Mouse (Mus musculus) adrenal gland, adult 8-10 months (tissue): ENCODE results near the gene Endov. TPM values are rescaled to one million over a fixed set of nuclear protein-coding genes. Genes with fewer than 3 reads are reported as not detected.

Experiments
- DNase-seq: peaks from one replicate; pipeline ENCODE4 v3.0.0; 2022
- total RNA-seq, 4 experiments: library from RNA; stranded (reverse); gene quantifications; 2 replicates each; pipeline ENCODE4 v1.2.4; 2022

Endov gene
- 10 to 100 TPM; 23.8 to 31.3 (median 29.2) TPM for total RNA-seq

DNA sequence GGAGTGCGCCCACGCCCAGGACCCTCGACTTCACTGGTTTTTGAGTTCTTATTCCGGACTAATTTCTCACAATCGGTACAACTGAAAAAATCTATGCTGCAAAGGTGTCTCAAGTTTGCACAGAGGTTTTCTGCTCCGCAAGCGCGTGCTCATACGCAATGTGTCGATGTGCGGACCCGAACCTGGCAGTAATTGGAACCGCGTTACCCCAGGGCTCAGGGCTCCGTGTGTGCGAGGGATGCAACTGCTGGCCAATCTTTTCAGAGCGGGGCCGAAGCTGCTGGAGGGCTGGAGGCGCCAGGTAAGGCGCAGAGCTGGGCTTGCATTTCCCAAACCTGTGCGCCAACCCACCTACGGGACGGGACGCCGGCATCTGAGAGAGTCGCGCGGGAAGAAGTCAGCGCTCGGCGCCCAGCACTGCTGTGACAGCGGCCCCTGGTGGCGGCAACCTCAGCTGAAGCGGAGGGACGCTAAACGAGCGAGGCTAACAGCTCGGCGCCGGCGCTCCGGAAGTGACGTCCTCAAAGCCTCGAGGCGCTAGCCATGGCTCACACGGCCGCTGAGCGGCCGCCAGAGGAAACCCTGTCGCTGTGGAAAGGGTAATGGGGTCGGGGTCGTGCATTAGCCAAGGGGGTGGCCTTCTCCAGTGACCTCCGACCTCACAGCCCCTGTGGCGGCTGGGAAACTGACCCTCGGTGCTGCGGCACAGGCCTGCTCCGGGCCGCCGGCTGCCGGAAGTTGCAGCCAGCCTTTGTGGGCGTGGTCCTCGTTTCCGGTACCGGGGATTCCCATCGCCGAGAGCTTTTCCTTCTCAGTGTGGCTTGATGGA is at the start of gene Endov:
Gene Endov, plus strand, starts transcription at position 487 of the 829 bp plus-strand sequence.
- DNase-seq, result peak; percentile 93

DNA sequence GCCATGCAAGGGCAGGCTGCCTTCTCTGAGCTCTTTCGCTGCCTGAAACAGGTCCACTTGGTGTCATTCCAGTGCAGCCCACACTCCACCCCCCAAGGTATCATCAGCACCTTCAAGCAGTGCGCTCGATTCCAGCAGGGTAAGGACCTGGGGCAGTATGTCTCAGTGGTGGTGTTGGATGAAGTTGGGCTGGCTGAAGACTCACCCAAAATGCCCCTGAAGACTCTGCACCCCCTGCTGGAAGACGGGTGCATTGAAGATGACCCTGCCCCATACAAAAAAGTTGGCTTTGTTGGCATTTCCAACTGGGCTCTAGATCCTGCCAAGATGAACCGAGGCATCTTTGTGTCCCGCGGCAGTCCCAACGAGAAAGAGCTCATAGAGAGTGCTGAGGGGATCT is 48.9 kb upstream of the Endov start:
- no peak for DNase-seq

DNA sequence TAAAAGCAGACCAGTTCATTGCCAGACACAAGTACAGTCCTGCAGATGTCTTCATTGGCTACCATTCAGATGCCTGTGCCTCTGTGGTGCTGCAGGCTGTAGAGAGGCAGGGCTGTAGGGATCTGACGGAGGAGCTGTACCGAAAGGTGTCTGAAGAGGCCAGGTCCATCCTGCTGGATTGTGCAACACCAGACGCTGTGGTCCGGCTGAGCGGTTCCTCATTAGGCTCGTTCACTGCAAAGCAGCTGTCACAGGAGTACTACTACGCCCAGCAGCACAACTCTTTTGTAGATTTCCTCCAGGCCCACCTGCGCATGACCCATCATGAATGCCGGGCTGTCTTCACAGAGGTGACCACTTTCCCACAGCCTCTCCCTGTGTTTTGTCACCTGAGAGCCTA is 47.7 kb upstream of the Endov start:
- no peak for DNase-seq

DNA sequence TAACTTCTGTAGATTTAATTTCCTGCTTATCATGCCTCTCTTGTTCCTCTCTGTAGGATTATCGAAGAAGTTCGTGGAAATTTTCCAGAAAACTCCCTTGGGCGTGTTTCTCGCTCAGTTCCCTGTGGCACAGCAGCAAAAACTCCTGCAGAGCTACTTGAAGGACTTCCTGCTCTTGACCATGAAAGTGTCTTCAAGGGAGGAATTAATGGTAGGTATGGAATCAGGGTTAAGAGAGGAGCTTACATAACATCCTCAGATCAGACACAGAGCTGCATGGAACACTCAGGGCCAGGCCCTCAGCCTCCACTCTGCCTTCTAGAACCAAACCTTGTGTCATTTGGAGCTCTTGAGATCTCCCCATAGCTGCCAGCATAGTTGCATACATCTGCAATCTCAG is 35.0 kb upstream of the Endov start:
- no peak for DNase-seq

DNA sequence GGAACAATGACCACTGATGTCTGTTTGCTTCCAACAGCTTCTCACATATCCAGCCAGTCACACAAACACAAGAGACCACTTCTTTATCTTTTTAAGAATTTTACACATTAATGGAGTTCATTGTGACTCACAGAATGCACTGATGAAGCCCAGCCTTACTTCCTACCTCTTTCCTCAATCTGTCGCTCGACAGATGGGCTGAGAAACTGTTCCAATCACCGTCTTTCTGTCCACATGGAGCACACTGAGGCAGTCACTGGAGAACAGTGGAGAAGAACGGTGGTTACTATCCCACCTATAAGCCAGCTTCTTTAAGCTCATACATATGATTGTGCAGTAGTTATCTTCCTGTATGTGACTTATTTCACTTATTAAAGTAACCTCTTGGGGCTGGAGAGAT is 13.3 kb upstream of the Endov start:
- no peak for DNase-seq

DNA sequence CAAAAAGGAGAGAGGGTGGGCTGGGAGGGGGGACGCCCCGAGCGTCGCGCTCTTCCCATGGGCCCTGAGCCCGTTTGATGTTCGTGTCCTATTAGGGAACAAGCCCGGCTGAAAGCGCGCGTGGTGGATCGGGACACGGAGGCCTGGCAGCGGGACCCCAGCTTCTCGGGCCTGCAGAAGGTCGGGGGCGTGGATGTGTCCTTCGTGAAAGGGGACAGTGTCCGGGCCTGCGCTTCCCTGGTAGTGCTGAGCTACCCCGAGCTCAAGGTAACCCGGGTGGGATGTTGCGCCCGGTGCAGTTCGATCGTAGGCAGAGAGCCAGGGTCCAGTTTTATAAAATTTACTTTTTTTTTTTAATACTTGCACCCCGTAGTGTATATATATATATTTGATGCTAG is 542 bp downstream of the Endov start:
- DNase-seq, result no peak

DNA sequence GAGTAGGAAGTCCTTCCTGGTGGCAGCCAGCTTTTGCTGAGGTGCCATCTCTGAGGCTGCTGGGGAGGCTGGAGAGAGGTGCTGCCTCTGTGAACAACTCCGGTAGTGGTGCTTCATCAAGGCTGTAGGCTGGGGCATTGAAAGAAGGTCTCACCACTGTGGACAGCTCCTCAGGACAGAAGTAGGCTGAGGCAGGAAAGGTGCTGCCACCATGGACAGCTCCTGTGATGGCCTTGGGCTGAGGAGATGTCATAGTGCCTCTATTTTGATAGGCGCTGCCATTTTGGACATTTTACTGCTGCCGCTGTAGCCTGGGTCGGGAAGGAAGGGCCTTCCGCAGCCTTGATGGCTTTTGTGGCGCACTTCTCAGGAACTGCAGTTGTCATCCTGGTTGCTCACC is 1.7 kb downstream of the Endov start:
- no peak for DNase-seq

DNA sequence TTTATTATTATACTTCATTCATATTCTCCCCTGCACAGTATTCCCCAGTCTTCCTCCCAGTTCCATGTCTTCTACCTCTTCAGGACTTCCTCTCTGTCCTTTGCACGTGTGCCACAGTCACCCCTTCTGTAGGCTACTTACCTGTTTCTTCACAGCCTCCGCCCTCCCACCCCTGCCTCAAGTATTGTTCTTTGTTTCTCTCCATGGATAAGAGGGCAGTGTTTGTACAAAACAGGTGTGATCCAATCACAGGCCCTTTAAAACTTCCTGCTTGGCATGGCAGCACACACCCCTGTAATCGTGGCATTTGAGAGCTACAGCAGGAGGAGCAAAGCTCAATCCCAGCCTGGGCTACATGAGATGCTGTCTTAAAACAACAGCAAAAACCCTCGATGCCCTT is 2.4 kb downstream of the Endov start:
- no peak for DNase-seq

DNA sequence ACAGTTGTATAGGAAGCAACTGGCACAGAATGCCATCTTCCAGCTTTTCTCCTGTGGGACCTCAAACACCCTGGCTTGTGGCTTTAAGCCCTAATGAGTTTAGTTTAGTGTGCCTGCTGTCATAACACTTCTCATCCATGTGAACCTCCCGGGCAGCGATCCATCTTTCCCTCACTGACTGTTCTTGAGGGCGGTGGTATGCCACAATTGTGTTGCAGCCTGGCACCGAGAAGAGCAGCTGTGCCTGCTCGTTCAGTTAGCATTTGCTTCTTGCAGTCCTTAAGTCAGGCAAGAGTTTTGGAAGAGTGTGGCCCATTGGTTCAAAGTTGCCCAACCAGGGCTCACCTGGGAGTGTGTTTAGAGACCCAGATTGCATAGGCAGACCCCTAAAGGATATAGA is 5.0 kb downstream of the Endov start:
- DNase-seq, result no peak

DNA sequence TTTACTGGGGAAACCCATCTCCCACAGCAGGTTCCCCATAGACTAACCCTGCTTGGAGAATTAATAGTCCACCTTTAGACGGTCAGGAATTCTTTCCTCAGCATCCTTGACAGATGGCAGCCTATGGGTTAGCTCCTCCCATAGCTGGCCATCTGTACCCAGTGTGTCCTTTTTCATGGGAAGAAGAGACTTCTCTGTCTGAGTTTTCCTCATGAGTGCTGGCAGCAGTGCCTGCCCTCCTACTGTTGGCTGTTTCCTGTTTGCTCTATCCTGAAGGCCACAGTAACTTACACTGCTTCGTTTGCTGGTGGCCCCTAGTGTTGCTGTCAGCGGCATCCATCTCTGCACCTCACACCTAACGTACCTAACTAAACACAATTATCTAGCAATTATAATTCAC is 6.3 kb downstream of the Endov start:
- no peak for DNase-seq

DNA sequence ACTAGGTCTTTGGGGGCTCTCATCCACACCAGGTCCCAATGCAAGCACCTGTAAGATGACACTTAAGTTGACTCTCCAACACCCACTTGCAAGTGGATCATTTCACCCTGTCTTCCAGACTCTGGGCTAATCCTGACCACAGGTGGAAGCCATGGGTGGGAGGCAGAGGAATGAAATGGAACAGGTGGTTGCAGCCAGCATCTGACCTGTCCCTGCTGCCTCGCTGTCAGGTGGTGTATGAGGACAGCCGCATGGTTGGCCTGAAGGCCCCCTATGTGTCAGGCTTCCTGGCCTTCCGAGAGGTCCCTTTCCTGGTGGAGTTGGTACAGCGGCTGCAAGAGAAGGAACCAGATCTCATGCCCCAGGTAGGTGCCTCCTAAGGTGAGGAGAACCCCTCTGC is 8.2 kb downstream of the Endov start:
- DNase-seq, result no peak

DNA sequence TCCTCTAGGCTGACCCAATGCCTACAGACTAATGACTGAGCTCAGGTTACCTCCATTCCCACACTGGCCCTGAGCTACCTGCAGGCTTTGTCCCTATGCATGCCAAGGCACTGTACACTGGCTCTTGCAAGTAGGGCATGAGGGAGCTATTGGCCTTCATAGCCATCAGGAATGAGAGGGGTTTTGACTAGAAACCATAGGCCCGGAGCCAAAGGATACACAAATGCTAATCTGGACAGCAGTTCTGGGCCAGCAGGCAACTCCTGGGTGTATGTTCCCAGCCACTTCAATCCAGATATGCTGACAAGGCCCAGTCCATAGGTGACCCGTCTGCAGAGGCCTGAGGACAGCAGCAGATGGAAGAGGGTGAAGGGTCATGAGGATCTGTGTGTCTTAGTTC is 8.9 kb downstream of the Endov start:
- DNase-seq, result no peak

DNA sequence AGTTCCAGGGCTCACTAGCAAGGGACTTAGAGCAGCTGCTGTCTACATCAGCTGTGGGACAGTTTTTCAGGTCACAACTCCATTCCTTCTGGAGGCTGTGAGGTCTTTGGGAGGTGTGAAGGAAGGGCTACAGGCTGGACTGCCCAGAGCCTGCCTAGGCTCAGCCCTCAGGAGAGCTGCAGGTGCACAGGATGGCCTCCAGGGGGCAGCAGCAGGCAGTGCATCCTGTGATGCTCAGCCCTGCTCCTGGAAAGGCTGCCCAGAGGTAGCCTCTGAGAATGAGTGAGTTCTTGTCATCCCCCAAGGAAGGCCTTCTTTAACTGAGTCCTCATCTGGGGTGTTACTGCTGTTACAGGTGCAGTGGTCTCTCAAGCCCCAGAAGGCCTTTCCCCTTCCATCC is 12.5 kb downstream of the Endov start:
- peak; percentile 35 for DNase-seq

DNA sequence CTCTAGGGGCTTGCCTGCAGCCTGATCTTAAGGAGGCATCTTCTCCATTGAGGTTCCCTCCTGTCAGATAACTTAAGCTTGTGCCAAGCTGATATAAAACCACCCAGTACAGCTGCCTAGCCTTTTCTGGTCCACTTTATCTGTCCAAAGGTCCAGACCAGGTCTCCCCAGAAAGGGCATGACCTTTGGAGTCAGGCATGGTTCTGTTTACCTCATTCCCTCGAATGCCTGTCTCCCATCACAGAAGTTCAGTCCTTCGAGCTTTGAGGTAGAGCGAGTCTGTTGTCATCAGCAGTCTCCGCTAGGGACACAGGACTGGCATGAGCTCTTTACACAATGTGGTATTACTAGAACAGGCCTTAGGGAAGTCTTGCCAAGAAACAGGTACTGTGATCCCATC is 15.2 kb downstream of the Endov start:
- DNase-seq, result no peak

DNA sequence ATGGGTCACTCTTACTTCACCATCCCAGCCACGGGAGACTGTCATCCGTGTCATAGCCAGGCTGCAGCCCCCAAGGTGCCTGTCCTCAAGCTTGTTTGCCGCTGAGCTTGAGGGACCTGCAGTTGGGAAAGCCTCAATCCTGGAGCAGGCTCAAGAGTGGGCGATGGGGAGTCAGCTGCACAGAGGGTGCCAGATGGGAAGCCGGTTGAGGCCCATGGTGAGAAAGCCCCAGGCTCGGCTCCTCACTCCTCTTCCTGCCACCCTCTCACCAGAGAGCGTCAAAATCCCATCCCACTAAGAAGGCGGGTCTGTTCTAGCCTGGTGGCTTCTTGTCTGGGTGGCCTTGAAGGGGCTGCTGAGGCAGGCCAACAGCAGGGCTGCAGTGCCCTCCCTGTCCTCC is 16.6 kb downstream of the Endov start:
- DNase-seq, result no peak

DNA sequence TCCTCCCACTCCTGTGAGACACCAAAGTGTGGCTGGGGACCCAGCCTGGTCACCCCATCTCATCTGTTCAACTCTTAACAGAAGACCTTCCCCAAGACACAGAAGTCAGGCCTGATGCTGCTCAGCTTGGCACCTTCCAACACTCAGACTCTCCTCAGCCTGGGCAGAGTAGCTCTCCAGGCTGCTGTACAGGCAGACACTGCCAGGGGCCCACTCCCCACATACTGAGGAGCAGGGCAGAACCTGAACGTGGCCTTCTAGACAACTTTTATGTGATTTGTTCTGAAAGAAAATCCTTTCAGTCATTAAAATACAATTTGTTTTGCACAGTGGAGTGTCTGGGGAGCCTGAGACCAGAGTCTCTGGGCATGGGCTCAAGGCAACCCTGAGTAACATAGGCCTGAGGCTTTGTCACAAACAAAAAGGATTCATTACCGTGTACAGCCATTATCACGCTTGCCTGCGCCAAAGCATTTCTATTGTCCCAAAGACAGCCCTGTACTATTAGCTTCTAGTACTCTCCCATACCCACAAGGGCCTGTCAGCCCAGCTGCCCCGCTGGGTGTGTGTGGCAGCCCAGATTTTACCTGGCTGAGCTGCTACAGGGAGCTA is 18.1 kb downstream of the Endov start:
- no peak for DNase-seq

DNA sequence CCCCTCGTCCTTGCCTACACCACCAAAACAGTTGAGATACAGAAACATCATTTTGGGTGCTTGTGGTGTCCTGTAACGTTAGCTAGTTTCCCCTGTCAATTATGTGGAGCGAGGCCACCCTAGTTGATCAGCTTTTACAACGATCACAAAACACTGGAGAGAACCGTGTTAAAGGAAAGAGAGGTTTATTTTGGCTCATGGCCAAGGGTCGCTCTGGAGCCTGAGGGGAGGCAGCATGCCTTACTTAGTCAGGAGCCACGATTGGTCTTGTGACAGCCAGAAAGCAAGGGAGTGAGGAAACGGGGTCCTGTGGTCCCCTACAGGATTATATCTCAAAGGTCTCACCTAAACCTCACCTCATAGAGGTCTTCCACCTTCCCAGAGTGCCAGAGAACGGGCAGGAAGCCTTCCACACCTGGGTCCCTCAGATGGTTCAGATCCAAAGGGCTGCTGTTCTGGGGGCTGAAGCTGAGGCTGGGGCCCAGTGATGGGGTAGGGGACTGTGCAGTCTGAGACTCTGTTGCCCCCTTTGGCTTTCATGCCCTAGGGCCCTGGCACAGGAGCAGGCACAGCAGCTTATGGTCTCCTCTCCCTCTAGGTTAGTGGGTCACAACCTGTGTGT is 22.0 kb downstream of the Endov start:
- no peak for DNase-seq

DNA sequence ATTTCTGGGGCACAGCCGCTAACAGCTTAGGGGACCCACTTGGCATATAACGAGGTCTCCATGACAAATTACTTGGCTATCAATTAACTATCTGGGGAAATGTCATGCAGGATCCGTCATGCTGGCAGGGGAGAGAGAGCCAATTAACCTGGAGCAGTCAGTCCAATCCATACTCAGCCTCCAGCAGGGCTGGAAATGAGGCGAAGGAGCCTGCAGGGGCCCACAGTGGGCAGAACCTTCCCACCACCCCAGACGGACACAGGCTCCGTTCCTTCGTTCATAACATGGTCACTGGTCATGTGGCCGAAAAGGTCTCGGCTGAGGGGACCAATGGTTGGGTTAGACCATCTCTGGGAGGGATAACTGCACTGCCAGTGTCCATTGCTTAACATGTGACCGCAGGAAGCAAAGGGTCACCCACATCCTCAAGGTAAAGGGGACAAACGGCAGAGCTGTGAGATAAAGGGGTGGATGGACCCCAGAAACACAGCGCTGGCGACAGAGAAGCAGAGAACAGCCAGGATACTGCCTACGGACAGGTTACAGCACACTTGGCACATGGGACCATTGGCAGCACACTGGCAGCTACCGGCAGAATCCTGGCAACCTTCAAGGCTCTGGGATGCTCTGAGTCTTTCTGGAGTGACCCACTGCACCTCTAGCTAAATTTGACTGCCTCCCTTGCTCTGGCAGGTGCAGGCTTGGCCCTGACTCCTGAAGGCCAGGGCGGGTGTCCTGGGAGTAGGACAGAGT is 23.1 kb downstream of the Endov start:
- no peak for DNase-seq

DNA sequence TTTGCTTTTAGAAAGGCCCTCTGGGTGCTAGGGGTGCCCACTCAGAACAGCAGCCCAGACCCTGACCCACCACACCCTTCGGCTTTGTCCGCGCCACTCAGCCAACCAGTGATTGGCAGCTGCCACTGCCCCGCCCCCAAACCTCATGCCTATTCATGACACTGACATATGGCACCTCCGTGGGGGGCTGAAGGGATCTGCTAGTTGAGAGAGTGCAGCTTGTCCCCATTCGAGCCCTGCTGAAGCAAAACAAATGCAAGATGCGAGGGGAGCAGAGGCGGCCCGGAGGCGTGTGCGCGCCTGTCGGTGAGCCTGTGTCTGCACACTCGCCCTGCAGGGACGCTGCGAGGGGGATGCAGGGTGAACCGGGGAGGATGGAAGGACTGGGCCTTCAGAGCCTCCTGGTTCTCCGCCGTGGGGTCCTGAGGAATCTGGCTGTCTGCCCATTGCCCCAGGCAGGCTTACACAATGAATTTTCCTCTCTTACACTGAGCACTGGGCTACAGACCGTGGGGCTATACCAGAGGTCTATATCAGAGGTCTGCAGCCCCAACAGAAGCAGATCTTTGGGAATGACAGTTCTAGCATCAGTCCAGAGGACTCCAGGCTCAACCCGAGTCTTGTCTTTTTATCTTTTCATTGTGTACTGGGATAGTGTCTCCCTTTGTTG is 24.0 kb downstream of the Endov start:
- no peak for DNase-seq

DNA sequence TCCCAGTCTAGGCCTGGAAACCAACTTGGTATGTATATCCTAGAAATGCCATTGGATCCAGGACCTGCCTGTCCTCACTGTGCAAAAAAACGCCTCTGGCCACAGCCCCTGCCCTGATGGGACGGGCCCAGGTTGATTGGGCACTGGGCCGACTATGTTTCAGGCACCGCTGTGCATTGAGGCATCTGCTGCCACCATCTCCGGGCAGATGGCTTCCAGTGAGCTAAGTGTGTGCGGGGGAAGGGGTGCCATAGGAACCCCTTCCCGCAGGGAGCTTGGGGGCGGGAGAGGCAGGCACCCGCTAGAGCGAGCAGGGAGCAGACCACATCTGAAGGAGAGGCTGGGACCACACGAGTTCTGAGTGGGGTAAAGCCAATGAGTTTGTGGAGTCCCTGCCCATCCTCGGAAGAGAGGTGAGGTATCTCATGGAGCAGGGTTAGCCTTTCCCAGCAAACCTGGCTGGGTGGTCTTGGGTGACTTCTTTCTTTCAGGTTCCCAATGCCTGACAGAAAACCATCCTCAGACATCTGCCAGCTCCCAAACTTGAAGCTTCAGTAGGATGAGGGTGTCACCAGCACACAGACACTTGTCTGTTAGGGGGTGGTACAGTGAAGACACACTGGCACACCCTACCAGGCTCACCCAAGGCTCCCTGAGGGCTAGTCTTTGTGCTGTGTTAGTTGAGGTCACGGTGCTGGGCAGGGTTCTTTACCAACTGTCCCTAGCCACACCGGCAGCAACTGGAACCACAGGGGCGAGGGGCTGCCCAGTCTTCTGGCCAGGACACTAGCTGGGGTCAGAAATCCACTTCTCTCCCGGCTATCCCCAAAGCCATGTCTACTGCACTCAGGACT is 24.9 kb downstream of the Endov start:
- DNase-seq, result no peak

DNA sequence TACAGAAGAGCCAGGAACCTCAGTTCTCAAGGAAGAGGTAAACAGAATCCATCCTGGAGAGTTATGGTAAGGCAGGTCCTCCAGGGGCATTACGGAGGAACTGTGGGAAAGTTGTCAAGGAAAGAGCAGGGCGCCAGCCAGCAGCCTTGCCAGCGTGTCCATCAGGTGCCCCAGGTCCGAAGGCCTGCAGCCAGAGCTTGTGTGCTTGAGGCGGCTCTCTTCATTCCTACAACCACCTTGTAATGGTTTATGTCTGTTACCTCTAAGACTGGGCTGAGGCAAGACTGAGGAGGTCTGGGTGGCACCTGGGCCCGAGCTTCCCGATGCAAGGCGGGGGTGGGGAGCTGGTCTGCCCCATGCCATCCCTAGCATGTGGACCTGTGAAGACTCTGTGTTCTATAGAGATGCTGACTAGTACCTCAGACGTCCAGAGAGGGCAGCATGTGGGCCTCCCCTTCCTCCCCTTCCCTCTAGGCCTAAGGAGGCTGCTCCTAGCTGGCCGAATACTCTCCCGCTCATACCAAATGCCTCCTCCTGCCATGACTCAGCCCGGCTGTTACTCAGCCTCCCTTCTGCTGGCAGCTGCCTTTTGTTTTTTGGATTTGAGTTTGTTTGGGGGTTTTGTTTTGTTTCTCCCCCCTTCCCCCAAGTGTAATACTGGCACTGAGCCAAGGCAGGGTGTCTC is 25.7 kb downstream of the Endov start:
- DNase-seq, result peak; percentile 17
